Mouse (Mus musculus): Measurements from ENCODE around the gene Ddr2. TPM values are rescaled to one million over a fixed set of nuclear protein-coding genes. Genes with fewer than 3 reads are reported as not detected.

Ddr2 gene
- total and polyA plus RNA-seq, 3 experiments = 0.04 TPM; not detected in 2

- TF ChIP-seq MYC (IDR thresholded peaks at IDR 0.05; ENCODE audit: low read depth, low read length) = peak; percentile 85; the same call in 1 of the 2 replicates
Measured at GRCm38 (mm10) chr1:170148536-170148935, 38.0 kb upstream of the Ddr2 start (continued).

DNA sequence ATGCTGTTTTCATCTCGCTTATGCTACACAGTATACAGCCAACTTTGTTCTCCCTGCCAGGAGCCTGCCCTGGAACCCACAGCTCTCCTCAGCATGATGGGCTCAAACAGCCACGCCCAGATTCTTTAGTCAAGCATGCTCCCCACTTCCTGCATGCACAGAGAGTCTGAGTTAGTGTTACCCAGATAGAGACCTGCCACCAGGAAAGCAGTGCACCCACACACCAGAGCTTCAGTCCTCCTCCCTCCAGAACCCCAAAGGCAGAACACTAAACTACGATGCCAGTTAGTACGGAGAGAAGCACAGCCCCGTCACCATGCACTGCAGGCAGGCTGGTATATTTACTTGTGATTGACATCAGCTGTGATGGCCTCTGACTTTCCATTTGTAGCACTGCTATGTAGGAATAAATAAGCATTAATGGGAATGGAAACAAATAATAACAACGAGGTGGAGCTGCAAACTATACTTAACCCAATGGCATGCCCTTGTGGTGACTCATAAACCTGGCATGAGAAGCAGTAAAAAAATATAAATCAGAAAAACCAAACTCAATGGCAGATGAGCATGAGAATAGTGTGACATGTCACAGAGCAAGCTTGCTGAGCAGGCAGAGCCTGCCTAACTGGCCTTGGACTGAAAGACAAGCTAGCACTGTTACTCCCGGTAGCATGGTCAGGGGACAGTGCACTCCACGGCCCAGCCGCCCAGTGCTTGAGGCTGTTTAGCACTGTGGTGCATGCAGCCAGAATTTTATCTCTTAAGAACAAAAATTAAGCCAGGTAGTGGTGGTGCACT, 37.3 kb upstream of the Ddr2 start:
- H3K36me3 ChIP-seq (ENCODE audit: control insufficient read depth in 1 of 2, insufficient read depth in 2 of 2, low read length in 2 of 2) = peaks cover 35 to 57% of the 10 kb centered on the region in 2 experiments
- peak overlapping the region; percentile 43 for H3K9ac ChIP-seq (ENCODE audit: control insufficient read depth, low read depth, low read length, poor library complexity, severe bottlenecking)
- H3K27me3 ChIP-seq (ENCODE audit: control insufficient read depth in 1 of 2, insufficient read depth in 2 of 2, low read length in 2 of 2) = no peaks in the 10 kb centered on the region
- H3K9me3 ChIP-seq (replicated peaks; ENCODE audit: insufficient read depth, low read length) = no peaks in the 10 kb centered on the region
- peak overlapping the region; percentile 94 for H3K27ac ChIP-seq (ENCODE audit: control insufficient read depth, low read depth, low read length)
- H3K4me1 ChIP-seq (ENCODE audit: control insufficient read depth in 1 of 2, insufficient read depth in 2 of 2, low read length in 2 of 2) = peaks cover 27% of the 10 kb centered on the region in 2 experiments
- peak; percentile 85 for DNase-seq (ENCODE audit: low read depth, low spot score)
- 0 out of 4 replicates have a peak overlapping the region, but pooled peaks of 1 of the 2 experiments have one; percentile 11 for H3K4me3 ChIP-seq (ENCODE audit: control insufficient read depth in 1 of 2, insufficient read depth in 1 of 2, low read depth in 2 of 2, low read length in 2 of 2)
- TF ChIP-seq MAX (IDR thresholded peaks at IDR 0.05; ENCODE audit: low read length) (peak; percentile 57), HCFC1 (IDR thresholded peaks at IDR 0.05; ENCODE audit: low read depth, low read length) (no peak), JUND (IDR thresholded peaks at IDR 0.05; ENCODE audit: low read depth, low read length) (no peak), MAZ (IDR thresholded peaks at IDR 0.05; ENCODE audit: low read depth, low read length) (peak; percentile 60; the same call in 1 of the 2 replicates), USF1 (IDR thresholded peaks at IDR 0.05; ENCODE audit: low read depth, low read length) (no peak), SIN3A (IDR thresholded peaks at IDR 0.05; ENCODE audit: low read length) (peak; percentile 70), RAD21 (IDR thresholded peaks at IDR 0.05; ENCODE audit: low read depth, low read length) (no peak), CTCF (IDR thresholded peaks at IDR 0.05 in 2 of 3, conservative IDR thresholded peaks at IDR 0.05 in 1 of 3; ENCODE audit: control insufficient read depth in 1 of 3, insufficient read depth in 1 of 3, low read depth in 2 of 3, low read length in 3 of 3, poor library complexity in 1 of 3, severe bottlenecking in 1 of 3) (no peak), RCOR1 (IDR thresholded peaks at IDR 0.05; ENCODE audit: low read depth, low read length) (peak; percentile 43; the same call in 1 of the 2 replicates), ELF1 (IDR thresholded peaks at IDR 0.05; ENCODE audit: low read depth, low read length) (peak; percentile 78), CHD1 (IDR thresholded peaks at IDR 0.05; ENCODE audit: low read depth, low read length) (0 out of 2 replicates have a peak, but pooled peaks have one; percentile 86), EP300 (IDR thresholded peaks at IDR 0.05; ENCODE audit: low read depth in 1 of 2, low read length in 2 of 2) (peak; percentile 45 to 61), MXI1 (IDR thresholded peaks at IDR 0.05; ENCODE audit: low read depth, low read length) (peak; percentile 63), ZNF384 (IDR thresholded peaks at IDR 0.05; ENCODE audit: low read depth, low read length) (peak; percentile 38; the same call in 1 of the 2 replicates), USF2 (IDR thresholded peaks at IDR 0.05; ENCODE audit: borderline replicate concordance in 1 of 2, insufficient read depth in 1 of 2, low read depth in 1 of 2, low read length in 2 of 2) (no peak), E2F4 (IDR thresholded peaks at IDR 0.05; ENCODE audit: borderline replicate concordance, low read depth, low read length) (no peak), TCF12 (IDR thresholded peaks at IDR 0.05; ENCODE audit: low read depth, low read length) (peak; percentile 50), MYC (IDR thresholded peaks at IDR 0.05; ENCODE audit: low read depth, low read length) (0 out of 2 replicates have a peak, but pooled peaks have one; percentile 58), ETS1 (IDR thresholded peaks at IDR 0.05; ENCODE audit: low read depth, low read length) (peak; percentile 32; the same call in 1 of the 2 replicates), TBP (IDR thresholded peaks at IDR 0.05; ENCODE audit: low read depth, low read length) (0 out of 2 replicates have a peak, but pooled peaks have one; percentile 46)
- no peaks in the 10 kb centered on the region for H3K79me2 ChIP-seq (ENCODE audit: control insufficient read depth, insufficient read depth, low read length, poor library complexity)

All from MEL (cell line).